Mouse (Mus musculus) Patski (cell line): ENCODE results near the gene Zc2hc1b. TPM values are rescaled to one million over a fixed set of nuclear protein-coding genes. Genes with fewer than 3 reads are reported as not detected.

Experiments
- ATAC-seq: fragments of 100-300 bp; one replicate; pipeline ENCODE4 v1.8.0; 2021
- CTCF ChIA-PET: fragments of 350-600 bp; sonication (Branson Sonifier 250); formaldehyde crosslinking; loops from one replicate; lab custom pipeline; 2022; ENCODE audit warnings: inconsistent platforms; lab: Charles Lee
- POLR2A ChIA-PET: fragments of 350-600 bp; sonication (Branson Sonifier 250); formaldehyde crosslinking; loops from one replicate; lab custom pipeline; 2022; ENCODE audit warnings: antibody characterized with exemption, inconsistent platforms; lab: Charles Lee
- DNase-seq: peaks from one replicate; pipeline ENCODE4 v3.0.0-alpha.2; 2011; ENCODE audit warnings: low read depth, low spot score
- H3K27me3 ChIP-seq: fragments of 371-371 bp; one replicate; pipeline ENCODE4 v1.5.1; 2021
- CTCF ChIP-seq: fragments of 100-300 bp; IDR thresholded peaks from one replicate; pipeline ENCODE4 v1.5.1; 2021
- in situ Hi-C: fragments of 300-500 bp; cut with MboI; formaldehyde crosslinking; loops from 3 replicates; pipeline ENCODE4 v1.11.1; 2018; ENCODE audit warnings: low pct_unique_long_range_greater_than_20kb, mixed read lengths
- polyA plus RNA-seq: library from polyadenylated mRNA; unstranded; gene quantifications from one replicate; pipeline ENCODE4 v1.2.3, GENCODE M21; 2021

The Zc2hc1b gene
- polyA plus RNA-seq, 1 experiment from 2014 or later, result not detected

GRCm38 (mm10) chr10:13140434-13140833, 37.4 kb downstream of the Zc2hc1b start:
- in situ Hi-C loops, result no loop called here
- no peak for DNase-seq
- no peak for ATAC-seq
- ChIA-PET POLR2A (no interaction called here), CTCF (no interaction called here)
- no peak for TF ChIP-seq CTCF
- H3K27me3 ChIP-seq, result peaks cover 5% of the 10 kb centered on the region

- POLR2A ChIA-PET, result interaction anchor here (0.6 kb wide), 1 partner anchor 1540 kb away, joined by 4 read pairs; no protein-coding TSS in a partner anchor
- no peak for TF ChIP-seq CTCF
- in situ Hi-C loops, result no loop called here
- ATAC-seq, result no peak
- CTCF ChIA-PET, result interaction anchor here (1.4 kb wide), 1 partner anchor 16 kb away, joined by 3 read pairs; no protein-coding TSS in a partner anchor
- peaks cover 16% of the 10 kb centered on the region for H3K27me3 ChIP-seq
- DNase-seq, result no peak
Measured at GRCm38 (mm10) chr10:13137906-13138305, 39.9 kb downstream of the Zc2hc1b start.

GRCm38 (mm10) chr10:13135751-13136150, 42.1 kb downstream of the Zc2hc1b start:
- DNase-seq, result no peak
- peaks cover 18% of the 10 kb centered on the region for H3K27me3 ChIP-seq
- no peak for TF ChIP-seq CTCF
- ATAC-seq, result no peak
- ChIA-PET CTCF (no interaction called here), POLR2A (no interaction called here)
- in situ Hi-C loops, result no loop called here

- CTCF ChIA-PET, result no interaction called here
- H3K27me3 ChIP-seq, result peaks cover 18% of the 10 kb centered on the region
- TF ChIP-seq CTCF, result no peak
- DNase-seq (no peak), ATAC-seq (no peak)
- POLR2A ChIA-PET, result no interaction called here
- in situ Hi-C loops, result no loop called here
Measured at GRCm38 (mm10) chr10:13135276-13135675, 42.5 kb downstream of the Zc2hc1b start.

GRCm38 (mm10) chr10:13133850-13134249, 44.0 kb downstream of the Zc2hc1b start:
- DNase-seq (no peak), ATAC-seq (no peak)
- no peak for TF ChIP-seq CTCF
- ChIA-PET POLR2A (interaction anchor here (0.6 kb wide), 1 partner anchor 30 kb away, joined by 3 read pairs; no protein-coding TSS in a partner anchor), CTCF (no interaction called here)
- H3K27me3 ChIP-seq, result peaks cover 23% of the 10 kb centered on the region
- in situ Hi-C loops, result no loop called here

- ATAC-seq, result no peak
- ChIA-PET POLR2A (no interaction called here), CTCF (no interaction called here)
- in situ Hi-C loops, result no loop called here
- no peak for DNase-seq
- H3K27me3 ChIP-seq, result peaks cover 15% of the 10 kb centered on the region
- no peak for TF ChIP-seq CTCF
Measured at GRCm38 (mm10) chr10:13127946-13128345, 49.9 kb downstream of the Zc2hc1b start.

- DNase-seq, result no peak
- no peak for TF ChIP-seq CTCF
- ATAC-seq, result no peak
- in situ Hi-C loops, result no loop called here
- CTCF ChIA-PET, result no interaction called here
- H3K27me3 ChIP-seq, result peaks cover 18% of the 10 kb centered on the region
- POLR2A ChIA-PET, result no interaction called here
Measured at GRCm38 (mm10) chr10:13127335-13127734, 50.5 kb downstream of the Zc2hc1b start.

- in situ Hi-C loops, result no loop called here
- H3K27me3 ChIP-seq, result peaks cover 11% of the 10 kb centered on the region
- ChIA-PET CTCF (no interaction called here), POLR2A (no interaction called here)
- TF ChIP-seq CTCF, result no peak
- DNase-seq, result no peak
- no peak for ATAC-seq
Measured at GRCm38 (mm10) chr10:13125811-13126210, 52.0 kb downstream of the Zc2hc1b start.

GRCm38 (mm10) chr10:13119300-13119699, 58.5 kb downstream of the Zc2hc1b start:
- no peak for TF ChIP-seq CTCF
- ChIA-PET CTCF (no interaction called here), POLR2A (no interaction called here)
- in situ Hi-C loops, result no loop called here
- no peak for DNase-seq
- ATAC-seq, result no peak
- H3K27me3 ChIP-seq, result peaks cover 6% of the 10 kb centered on the region

GRCm38 (mm10) chr10:13118770-13119102, 59.1 kb downstream of the Zc2hc1b start:
- ATAC-seq, result no peak
- ChIA-PET CTCF (no interaction called here), POLR2A (no interaction called here)
- TF ChIP-seq CTCF, result no peak
- in situ Hi-C loops, result no loop called here
- peaks cover 6% of the 10 kb centered on the region for H3K27me3 ChIP-seq
- DNase-seq, result no peak

- in situ Hi-C loops, result no loop called here
- H3K27me3 ChIP-seq, result peaks cover 5% of the 10 kb centered on the region
- DNase-seq, result no peak
- ChIA-PET POLR2A (interaction anchor here (0.7 to 0.9 kb wide), 2 partner anchors 72 to 177 kb away, joined by 3 read pairs; no protein-coding TSS in a partner anchor), CTCF (no interaction called here)
- TF ChIP-seq CTCF, result no peak
- no peak for ATAC-seq
Measured at GRCm38 (mm10) chr10:13118024-13118769, 59.6 kb downstream of the Zc2hc1b start.
